In genomic region chr12:116048766-116049165, GRCm38 (mm10) we compare ENCODE assay signal across 8 mouse cellular contexts. TPM values are rescaled to one million over a fixed set of nuclear protein-coding genes. Genes with fewer than 3 reads are reported as not detected.
A peak's percentile ranks its signal among the peaks of the same experiment; 100 is the strongest.
DNase-seq lines count a peak whose midpoint lies in the region; ATAC-seq and TF ChIP-seq lines count a peak whose summit lies in the region.

No protein-coding gene starts in this region.

- H3ac ChIP-seq in myocyte (ENCODE audit: control insufficient read depth, insufficient read length), result no peak overlapping the region

- H3K4me1 ChIP-seq in kidney, postnatal 0 days (replicated peaks; ENCODE audit: insufficient read depth, low read length), result peaks cover 12% of the 10 kb centered on the region
- peaks cover 12% of the 10 kb centered on the region for H3K4me1 ChIP-seq in brown adipose tissue, adult 24 weeks (ENCODE audit: control insufficient read depth, insufficient read depth, insufficient read length, low read length)
- H3K4me1 ChIP-seq in hindbrain, postnatal 0 days (ENCODE audit: insufficient read depth, low read length), result peaks cover 5% of the 10 kb centered on the region; the same call in 1 of the 2 replicates

- H3K27me3 ChIP-seq in kidney, postnatal 0 days (ENCODE audit: insufficient read depth, low read length), result no peaks in the 10 kb centered on the region
- no peaks in the 10 kb centered on the region for H3K27me3 ChIP-seq in hindbrain, postnatal 0 days (ENCODE audit: insufficient read depth, low read length)
- no peaks in the 10 kb centered on the region for H3K27me3 ChIP-seq in myocyte (ENCODE audit: control insufficient read depth, insufficient read depth, insufficient read length)

- no peak for ATAC-seq in kidney, postnatal 0 days (replicated peaks; ENCODE audit: low FRiP score, low read depth)
- no peak for ATAC-seq in hindbrain, postnatal 0 days

- H3K79me2 ChIP-seq in myocyte (ENCODE audit: control insufficient read depth, insufficient read depth), result peaks cover 55% of the 10 kb centered on the region

- no peak for TF ChIP-seq POLR2A in myocyte (IDR thresholded peaks at IDR 0.05; ENCODE audit: insufficient read length, low read depth)

- H3K9me3 ChIP-seq in kidney, postnatal 0 days (replicated peaks; ENCODE audit: low read length), result no peaks in the 10 kb centered on the region
- H3K9me3 ChIP-seq in hindbrain, postnatal 0 days (ENCODE audit: low read length), result no peaks in the 10 kb centered on the region

- H3K4me3 ChIP-seq in kidney, postnatal 0 days (replicated peaks; ENCODE audit: low read depth, low read length), result peak overlapping the region; percentile 78
- H3K4me3 ChIP-seq in brown adipose tissue, adult 24 weeks (ENCODE audit: insufficient read depth, low read depth, low read length), result peak overlapping the region; percentile 39
- H3K4me3 ChIP-seq in hindbrain, postnatal 0 days (ENCODE audit: low read length), result peak overlapping the region; percentile 90
- peak overlapping the region; percentile 70 for H3K4me3 ChIP-seq in myocyte

- H3K9ac ChIP-seq in kidney, postnatal 0 days (ENCODE audit: low read depth, low read length), result peak overlapping the region; percentile 94
- H3K9ac ChIP-seq in hindbrain, postnatal 0 days (replicated peaks; ENCODE audit: low read length), result peak overlapping the region; percentile 95

- 0 out of 2 replicates have a peak, but pooled peaks cover 7% of the 10 kb centered on the region for H3K36me3 ChIP-seq in kidney, postnatal 0 days (ENCODE audit: insufficient read depth, low read length)
- H3K36me3 ChIP-seq in hindbrain, postnatal 0 days (ENCODE audit: insufficient read depth, low read length), result no peaks in the 10 kb centered on the region
- H3K36me3 ChIP-seq in myocyte (ENCODE audit: control insufficient read depth, insufficient read depth), result no peaks in the 10 kb centered on the region

- peak overlapping the region; percentile 76 for H3K4me2 ChIP-seq in kidney, postnatal 0 days (ENCODE audit: low read length)
- peak overlapping the region; percentile 57 for H3K4me2 ChIP-seq in hindbrain, postnatal 0 days (ENCODE audit: low read depth, low read length)
- H3K4me2 ChIP-seq in myocyte (ENCODE audit: low read depth), result peak overlapping the region; percentile 98

- no peak overlapping the region for H3K27ac ChIP-seq in kidney, postnatal 0 days
- peak overlapping the region; percentile 68 for H3K27ac ChIP-seq in brown adipose tissue, adult 24 weeks (replicated peaks; ENCODE audit: low read depth, low read length)
- no peak overlapping the region for H3K27ac ChIP-seq in hindbrain, postnatal 0 days

- DNase-seq in kidney, postnatal 0 days (ENCODE audit: low spot score), result no peak
- DNase-seq in kidney, postnatal 14 days, result no peak
- no peak for DNase-seq in hindbrain, postnatal 0 days (ENCODE audit: low spot score)
- no peak for DNase-seq in ovary, adult 18-20 months (ENCODE audit: low spot score)
- DNase-seq in kidney, adult 18-20 months, result no peak
- no peak for DNase-seq in yolk sac, embryonic 10.5 days (ENCODE audit: low spot score)

- 49% methylated on average over 7 of the region's 7 CpGs for WGBS in kidney, postnatal 0 days
- WGBS in hindbrain, postnatal 0 days, result 70% methylated on average over 7 of the region's 7 CpGs

- TF ChIP-seq CTCF in kidney, postnatal 0 days (IDR thresholded peaks at IDR 0.05; ENCODE audit: low read depth), result no peak
- TF ChIP-seq CTCF in hindbrain, postnatal 0 days (IDR thresholded peaks at IDR 0.05; ENCODE audit: low read depth), result no peak

TF ChIP-seq in myocyte, 11 proteins besides CTCF, POLR2A, EP300 and RAD21:
- peak in 1 of 3 experiments; percentile 49 for TF ChIP-seq MYOG (IDR thresholded peaks at IDR 0.05; ENCODE audit: control insufficient read depth in 1 of 3, insufficient read depth in 1 of 3, insufficient read length in 2 of 3, low read depth in 2 of 3)
- TF ChIP-seq CEBPB (IDR thresholded peaks at IDR 0.05; ENCODE audit: insufficient read depth, poor library complexity, severe bottlenecking), result no peak
- no peak for TF ChIP-seq TCF3 (IDR thresholded peaks at IDR 0.05; ENCODE audit: insufficient read length, low read depth)
- no peak for TF ChIP-seq E2F4 (IDR thresholded peaks at IDR 0.05; ENCODE audit: insufficient read depth)
- no peak for TF ChIP-seq MAX (IDR thresholded peaks at IDR 0.05; ENCODE audit: low read depth)
- TF ChIP-seq MYOD1 (IDR thresholded peaks at IDR 0.05; ENCODE audit: control insufficient read depth in 1 of 3, insufficient read length in 2 of 3, low read depth in 2 of 3), result no peak

RNA-seq across cellular contexts. Expression of gene Zfp386, which starts 1.2 kb away (rescaled TPM):
- 47.0 and 47.5 TPM in 2 replicates for polyA plus RNA-seq in kidney, postnatal 0 days (2015; fragmentation: Nextera tagmentation; extraction: Ambion mirVana)
- 27.1 and 31.0 TPM in 2 replicates for polyA plus RNA-seq in brown adipose tissue, adult 24 weeks (2012; ENCODE audit: insufficient read depth, insufficient read length, missing spikeins)
- total RNA-seq in hindbrain, postnatal 0 days (2014; rRNA removed), result 30.5 and 33.5 TPM in 2 replicates
- polyA plus RNA-seq in hindbrain, postnatal 0 days (2015; fragmentation: Nextera tagmentation; extraction: Ambion mirVana), result 33.3 and 35.9 TPM in 2 replicates
- polyA plus RNA-seq in myocyte (2012; fragmentation: generic; extraction: Trizol), result 14.5 TPM

RNA-seq across cellular contexts. Expression of gene Vipr2, which starts 28.8 kb away (rescaled TPM):
- polyA plus RNA-seq in kidney, postnatal 0 days (2015; fragmentation: Nextera tagmentation; extraction: Ambion mirVana), result 0.54 and 0.59 TPM in 2 replicates
- polyA plus RNA-seq in brown adipose tissue, adult 24 weeks (2012; ENCODE audit: insufficient read depth, insufficient read length, missing spikeins), result 0.54 and 1.8 TPM in 2 replicates
- total RNA-seq in hindbrain, postnatal 0 days (2014; rRNA removed), result 3.3 and 5.3 TPM in 2 replicates
- polyA plus RNA-seq in hindbrain, postnatal 0 days (2015; fragmentation: Nextera tagmentation; extraction: Ambion mirVana), result 0.65 and 2.0 TPM in 2 replicates
- 0.31 TPM for polyA plus RNA-seq in myocyte (2012; fragmentation: generic; extraction: Trizol)

Comparison
In these comparisons a context has a peak if more than half of its experiments do, and no peak if none do; other contexts are left out.
1. H3K4me3 ChIP-seq: peak in every context shown above with its lines; median percentile 90 in hindbrain, postnatal 0 days; 78 in kidney, postnatal 0 days; 70 in myocyte; 39 in brown adipose tissue, adult 24 weeks.